Mouse (Mus musculus): ENCODE data around the gene 4930452B06Rik.
"Not testable (repeated sequence)": the region's sequence is repeated elsewhere in the genome, so short reads cannot be mapped to it uniquely, and the experiment has no call there.

The 4930452B06Rik gene

GRCm38 (mm10) chr14:8665636-8666411 is at the start of gene 4930452B06Rik:
4930452B06Rik (minus strand) TSS chr14:8666240.
- DNase-seq (ENCODE audit: low read depth, low spot score), result peak; percentile 89

- no peak for DNase-seq (ENCODE audit: low read depth, low spot score)
Observed at GRCm38 (mm10) chr14:8712674-8713073, 46.6 kb upstream of the 4930452B06Rik start.

GRCm38 (mm10) chr14:8689451-8689850 is 23.4 kb upstream of the 4930452B06Rik start:
- no peak for DNase-seq (ENCODE audit: low read depth, low spot score)

DNA sequence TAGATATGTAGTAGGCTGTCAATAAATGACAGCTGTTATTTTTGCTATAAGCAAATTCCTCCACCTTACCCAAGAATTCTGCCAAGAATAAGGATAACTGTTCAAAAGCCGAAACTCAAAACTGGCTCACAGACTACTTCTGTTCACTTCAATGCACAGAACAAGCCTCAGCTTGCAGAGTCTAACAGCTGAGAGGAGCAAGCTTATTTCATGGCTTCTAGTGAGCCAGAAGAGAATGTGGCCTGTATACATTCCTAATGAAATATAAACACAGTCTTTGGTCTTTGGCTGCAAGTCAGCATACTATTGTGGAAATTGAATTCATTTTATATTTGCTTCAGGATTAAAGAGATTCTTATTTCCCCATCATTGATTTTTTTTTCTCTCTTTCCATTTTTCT is 22.4 kb upstream of the 4930452B06Rik start:
- no peak for DNase-seq (ENCODE audit: low read depth, low spot score)

GRCm38 (mm10) chr14:8686185-8686584 is 20.1 kb upstream of the 4930452B06Rik start:
- DNase-seq (ENCODE audit: low read depth, low spot score), result no peak

DNA sequence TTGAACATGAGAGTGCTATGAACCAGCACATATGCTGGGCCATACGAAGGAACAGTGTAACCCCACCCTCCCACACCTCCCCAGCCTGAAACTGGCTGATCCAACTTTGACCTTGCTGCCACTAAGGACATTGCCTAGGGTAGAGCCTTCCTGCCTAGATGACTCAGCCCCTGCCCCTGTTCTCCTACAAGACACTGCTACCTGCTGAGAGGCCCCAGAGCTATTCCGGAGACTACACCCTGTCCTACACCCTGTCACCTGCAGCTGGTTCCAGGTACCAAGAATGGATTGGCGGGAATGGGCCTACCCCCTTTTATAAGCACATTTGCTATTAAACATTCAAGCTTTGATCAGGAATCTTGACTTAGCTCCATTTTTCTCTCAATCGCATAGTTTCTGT is 13.9 kb upstream of the 4930452B06Rik start:
- DNase-seq (ENCODE audit: low read depth, low spot score), result no peak

DNA sequence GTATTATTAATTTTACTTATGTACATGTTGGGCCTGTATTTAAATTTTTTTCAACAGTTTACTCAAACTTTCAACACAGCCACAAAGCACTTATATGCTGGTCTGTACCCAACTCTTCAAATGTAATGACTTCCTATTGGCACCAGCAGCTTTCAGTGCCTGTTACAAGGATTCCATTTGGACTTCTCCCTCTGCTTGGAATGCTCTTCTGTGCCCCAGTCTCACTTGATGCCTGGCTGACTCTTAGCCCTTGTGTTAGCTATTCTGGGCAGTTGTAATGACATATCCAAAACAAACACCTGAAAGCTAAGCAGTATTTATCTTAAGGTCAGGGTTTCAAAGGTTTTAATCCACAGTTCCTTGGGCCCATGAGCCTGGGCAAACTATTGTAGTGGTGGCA is 5.7 kb downstream of the 4930452B06Rik start:
- DNase-seq (ENCODE audit: low read depth, low spot score), result no peak

- peak; percentile 11 for DNase-seq (ENCODE audit: low read depth, low spot score)
Observed at GRCm38 (mm10) chr14:8641650-8642279, 24.3 kb downstream of the 4930452B06Rik start.

GRCm38 (mm10) chr14:8632211-8632610 is 33.8 kb downstream of the 4930452B06Rik start:
- DNase-seq (ENCODE audit: low read depth, low spot score), result no peak

- DNase-seq (ENCODE audit: low read depth, low spot score), result no peak
Observed at GRCm38 (mm10) chr14:8628406-8628805, 37.6 kb downstream of the 4930452B06Rik start.

DNA sequence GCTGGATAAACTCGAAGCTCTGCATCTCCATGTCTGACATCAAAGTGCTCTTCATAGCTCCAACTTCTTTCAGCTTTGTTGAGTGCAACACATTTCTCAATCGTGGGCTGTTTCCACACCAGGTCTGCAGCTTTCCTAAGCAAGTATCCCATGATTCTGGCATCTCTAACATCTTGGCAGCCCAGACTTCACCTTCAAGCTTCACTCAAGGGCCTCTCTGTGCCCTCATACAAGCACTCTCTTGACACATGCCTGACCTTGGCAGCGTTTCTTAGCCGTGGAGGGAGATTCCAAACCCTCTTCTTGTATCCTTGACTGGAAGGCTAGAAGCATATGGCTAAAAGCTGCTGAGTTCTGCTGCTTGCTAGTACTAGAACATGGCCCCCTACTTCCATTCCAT is 38.6 kb downstream of the 4930452B06Rik start:
- DNase-seq (ENCODE audit: low read depth, low spot score), result no peak

DNA sequence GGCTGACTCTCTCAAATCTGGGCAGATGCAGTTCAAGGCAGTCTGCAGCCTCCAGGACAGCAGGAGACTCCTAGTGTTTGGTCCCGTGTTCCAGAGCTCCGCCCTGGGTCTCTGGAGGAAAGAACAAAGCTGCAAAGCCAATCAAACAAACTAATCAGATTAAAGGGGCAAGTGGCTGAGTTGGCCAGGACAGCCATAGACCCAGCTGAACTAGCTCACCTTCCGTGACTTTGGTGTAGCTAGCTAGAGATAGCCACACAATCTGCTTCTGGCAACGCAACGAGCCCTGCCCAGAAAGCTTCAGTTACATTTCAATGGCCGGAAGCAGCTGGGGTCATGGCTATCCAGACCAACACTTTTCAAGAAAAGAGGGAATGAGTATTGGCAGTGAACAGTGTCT is 44.9 kb downstream of the 4930452B06Rik start:
- DNase-seq (ENCODE audit: low read depth, low spot score), result no peak

- DNase-seq (ENCODE audit: low read depth, low spot score), result no peak
Observed at GRCm38 (mm10) chr14:8620580-8620979, 45.5 kb downstream of the 4930452B06Rik start.

- DNase-seq (ENCODE audit: low read depth, low spot score), result no peak
Observed at GRCm38 (mm10) chr14:8615636-8616035, 50.4 kb downstream of the 4930452B06Rik start.

GRCm38 (mm10) chr14:8614430-8614829 is 51.6 kb downstream of the 4930452B06Rik start:
- DNase-seq (ENCODE audit: low read depth, low spot score), result not testable (repeated sequence)

GRCm38 (mm10) chr14:8612080-8612479 is 54.0 kb downstream of the 4930452B06Rik start:
- DNase-seq (ENCODE audit: low read depth, low spot score), result no peak

- DNase-seq (ENCODE audit: low read depth, low spot score), result no peak
Observed at GRCm38 (mm10) chr14:8610108-8610507, 55.9 kb downstream of the 4930452B06Rik start.

GRCm38 (mm10) chr14:8608559-8609171 is 57.4 kb downstream of the 4930452B06Rik start:
- peak; percentile 51 for DNase-seq (ENCODE audit: low read depth, low spot score)

DNA sequence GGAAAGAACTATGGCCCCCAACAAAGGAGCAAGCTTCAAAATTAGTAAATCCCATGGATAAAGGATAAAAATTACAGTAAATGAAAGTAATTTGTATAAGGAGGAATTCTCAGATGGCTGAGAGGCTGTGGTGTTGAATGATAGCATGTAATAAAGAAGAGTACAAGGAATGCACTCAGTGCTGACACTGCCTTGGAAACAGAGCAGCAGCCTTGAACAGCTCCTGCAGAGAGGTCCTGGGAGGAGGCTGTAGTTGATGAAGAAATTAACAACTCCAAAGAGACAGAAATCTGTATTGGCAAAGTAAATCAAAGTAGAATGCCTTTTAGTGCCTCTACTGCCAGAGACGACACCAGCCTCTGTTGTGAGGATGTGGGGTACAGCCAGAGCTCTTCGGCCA is 61.1 kb downstream of the 4930452B06Rik start:
- DNase-seq (ENCODE audit: low read depth, low spot score), result no peak

GRCm38 (mm10) chr14:8585031-8585430 is 81.0 kb downstream of the 4930452B06Rik start:
- DNase-seq (ENCODE audit: low read depth, low spot score), result no peak

DNA sequence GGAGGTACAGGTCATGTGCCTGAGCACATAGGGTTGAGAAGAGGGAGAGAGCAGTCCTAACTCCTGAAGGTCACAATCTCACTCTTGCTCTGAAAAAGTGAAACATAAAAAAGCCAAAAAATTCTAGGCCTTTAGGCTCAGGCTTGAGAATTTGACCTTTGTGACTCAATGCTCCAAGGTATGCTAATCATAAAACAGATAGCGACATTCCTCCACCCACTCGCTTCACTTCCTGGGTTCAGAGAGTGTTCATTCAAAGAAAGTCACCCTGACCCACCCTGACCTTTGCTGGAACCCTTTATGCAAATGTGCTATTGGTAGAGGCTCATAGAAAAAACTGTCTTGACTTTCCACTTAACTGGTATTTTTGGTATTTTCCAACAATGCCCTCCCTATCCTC is 115.0 kb downstream of the 4930452B06Rik start:
- not testable (repeated sequence) for DNase-seq (ENCODE audit: low read depth, low spot score)

- no peak for DNase-seq (ENCODE audit: low read depth, low spot score)
Observed at GRCm38 (mm10) chr14:8549108-8549507, 116.9 kb downstream of the 4930452B06Rik start.

GRCm38 (mm10) chr14:8536024-8536423 is 130.0 kb downstream of the 4930452B06Rik start:
- DNase-seq (ENCODE audit: low read depth, low spot score), result no peak
